Mouse (Mus musculus) stomach, postnatal 0 days (tissue): ENCODE results near the gene Fam78b. TPM values are rescaled to one million over a fixed set of nuclear protein-coding genes. Genes with fewer than 3 reads are reported as not detected.

Experiments used
- ATAC-seq: fragments of 200-750 bp; cut with Nextera tagmentation; 2 replicates; pipeline ENCODE4 v1.8.0; 2017; ENCODE audit not compliant: low FRiP score, low TSS enrichment
- DNase-seq: peaks from one replicate; pipeline ENCODE4 v3.0.0-alpha.2; 2016; ENCODE audit warnings: low spot score
- H3K27ac ChIP-seq: fragments of 300-500 bp; sonication (generic); replicated peaks from 2 replicates; pipeline ENCODE4 v1.5.1; 2014; ENCODE audit warnings: mild to moderate bottlenecking, control low read depth
- H3K27me3 ChIP-seq: fragments of 300-500 bp; sonication (generic); 2 replicates; pipeline ENCODE4 v1.6.1; 2014; ENCODE audit warnings: low read length; ENCODE audit not compliant: control insufficient read depth, insufficient read depth
- H3K36me3 ChIP-seq: fragments of 300-500 bp; sonication (generic); 2 replicates; pipeline ENCODE4 v1.6.1; 2014; ENCODE audit warnings: low read length, mixed read lengths; ENCODE audit not compliant: control insufficient read depth, insufficient read depth
- H3K4me1 ChIP-seq: fragments of 300-500 bp; sonication (generic); replicated peaks from 2 replicates; pipeline ENCODE4 v1.6.1; 2014; ENCODE audit warnings: antibody characterized with exemption; ENCODE audit not compliant: control insufficient read depth, insufficient read depth
- H3K4me2 ChIP-seq: fragments of 300-500 bp; sonication (generic); replicated peaks from 2 replicates; pipeline ENCODE4 v1.6.1; 2014; ENCODE audit warnings: low read depth, mild to moderate bottlenecking, control low read depth, moderate library complexity
- H3K4me3 ChIP-seq: fragments of 300-500 bp; sonication (generic); 2 replicates; pipeline ENCODE4 v1.5.1; 2014; ENCODE audit warnings: low read depth, low read length, control low read depth
- H3K9ac ChIP-seq: fragments of 300-500 bp; sonication (generic); 2 replicates; pipeline ENCODE4 v1.6.1; 2014; ENCODE audit warnings: mild to moderate bottlenecking, low read length, control low read depth, mixed read lengths
- H3K9me3 ChIP-seq: fragments of 300-500 bp; sonication (generic); 2 replicates; pipeline ENCODE4 v1.6.1; 2016; ENCODE audit warnings: low read length; ENCODE audit not compliant: control insufficient read depth
- CTCF ChIP-seq: IDR thresholded peaks from 2 replicates; pipeline ENCODE4 v1.5.1; 2016; ENCODE audit warnings: antibody characterized with exemption, low read depth, mild to moderate bottlenecking, moderate library complexity
- EP300 ChIP-seq: optimal IDR thresholded peaks from 2 replicates; pipeline ENCODE3; 2016; ENCODE audit warnings: antibody characterized with exemption
- WGBS: fragments of 180-500 bp; shearing (Covaris S2); extraction: QIAGEN DNeasy Blood & Tissue Kit; methylation state at CpG from one replicate; pipeline ENCODE4 v1.1.7; 2014; 5-methylcytosine and 5-hydroxymethylcytosine counted together
- polyA plus RNA-seq: library from polyadenylated mRNA; unstranded; fragments of >200 nt; fragmentation: Nextera tagmentation; extraction: Ambion mirVana; gene quantifications from 2 replicates; pipeline ENCODE4 v1.2.1, GENCODE M21; 2015

Fam78b gene
- 0.36 and 0.40 TPM in 2 replicates for polyA plus RNA-seq

DNA sequence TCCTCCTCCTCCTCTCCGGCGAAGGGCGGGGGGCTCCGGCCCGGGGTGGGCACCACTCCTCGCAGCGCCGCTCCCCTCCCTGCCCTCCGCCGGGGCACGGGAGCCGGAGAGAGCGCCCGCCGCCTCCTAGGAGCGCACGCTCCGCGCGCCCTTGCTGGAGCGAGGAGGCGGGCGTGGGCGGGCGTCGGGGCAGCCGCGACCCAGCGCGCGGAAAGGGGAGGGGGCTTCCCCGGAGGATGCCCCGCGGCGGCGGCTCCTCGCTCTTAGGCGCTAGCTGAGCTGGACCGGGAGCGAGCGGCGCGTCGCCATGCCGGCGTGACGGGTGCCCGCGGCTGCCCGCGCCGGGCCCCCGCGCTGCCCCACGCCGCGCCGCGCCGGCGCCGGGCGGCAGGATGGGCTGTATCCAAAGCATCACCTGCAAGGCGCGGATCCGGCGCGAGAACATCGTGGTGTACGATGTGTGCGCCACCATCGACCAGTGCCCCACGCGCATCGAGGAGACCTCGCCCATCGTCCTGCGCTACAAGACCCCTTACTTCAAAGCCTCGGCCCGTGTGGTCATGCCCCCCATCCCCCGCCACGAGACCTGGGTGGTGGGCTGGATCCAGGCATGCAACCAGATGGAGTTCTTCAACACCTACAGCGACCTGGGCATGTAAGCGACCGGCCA lies at the start of gene Fam78b:
Gene Fam78b (plus strand): TSS at position 244 of the 670 bp plus-strand sequence.
- Histone ChIP-seq H3K27ac (peak within 1 kb of the TSS; percentile 49; the same call in 1 of the 2 replicates), H3K4me2 (peak within 1 kb of the TSS; percentile 93), H3K27me3 (peaks cover 10% of the 10 kb centered on the region), H3K36me3 (no peaks in the 10 kb centered on the region), H3K4me3 (peak within 1 kb of the TSS; percentile 68), H3K4me1 (no peaks in the 10 kb centered on the region), H3K9ac (peak within 1 kb of the TSS; percentile 62), H3K9me3 (no peaks in the 10 kb centered on the region)
- peak; percentile 56 for ATAC-seq
- WGBS, result 1% methylated on average over 35 of the region's 85 CpGs
- DNase-seq, result peak; percentile 15
- TF ChIP-seq CTCF (no peak), EP300 (no peak)

DNA sequence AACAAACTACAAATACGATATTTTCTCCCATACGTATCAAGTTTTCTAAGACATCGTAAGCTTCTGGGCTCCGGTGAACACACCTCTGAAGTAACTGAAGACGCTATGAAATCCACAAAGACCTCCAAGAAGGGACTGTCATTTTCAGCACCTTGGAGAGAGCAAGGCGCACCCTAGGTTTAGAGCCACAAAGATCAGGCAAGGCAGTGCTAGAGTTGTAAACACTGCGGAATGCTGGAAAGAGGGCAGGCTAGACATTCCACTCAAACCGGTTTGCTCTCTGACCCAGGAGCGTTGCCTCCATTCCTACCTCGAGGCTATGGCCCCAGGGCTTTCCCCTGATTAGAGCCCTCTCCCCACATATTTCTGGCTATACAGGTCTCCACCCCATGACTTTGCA lies 36.7 kb upstream of the Fam78b start:
- H3K4me3 ChIP-seq, result no peak overlapping the region
- whole genome bisulfite sequencing, result 33% methylated on average over 10 of the region's 10 CpGs
- no peaks in the 10 kb centered on the region for H3K27me3 ChIP-seq
- no peak overlapping the region for H3K27ac ChIP-seq
- H3K9me3 ChIP-seq, result no peaks in the 10 kb centered on the region
- DNase-seq (peak; percentile 32), ATAC-seq (no peak)
- no peak overlapping the region for H3K4me2 ChIP-seq
- H3K36me3 ChIP-seq, result no peaks in the 10 kb centered on the region
- TF ChIP-seq CTCF (no peak), EP300 (no peak)
- no peak overlapping the region for H3K9ac ChIP-seq
- H3K4me1 ChIP-seq, result no peaks in the 10 kb centered on the region

DNA sequence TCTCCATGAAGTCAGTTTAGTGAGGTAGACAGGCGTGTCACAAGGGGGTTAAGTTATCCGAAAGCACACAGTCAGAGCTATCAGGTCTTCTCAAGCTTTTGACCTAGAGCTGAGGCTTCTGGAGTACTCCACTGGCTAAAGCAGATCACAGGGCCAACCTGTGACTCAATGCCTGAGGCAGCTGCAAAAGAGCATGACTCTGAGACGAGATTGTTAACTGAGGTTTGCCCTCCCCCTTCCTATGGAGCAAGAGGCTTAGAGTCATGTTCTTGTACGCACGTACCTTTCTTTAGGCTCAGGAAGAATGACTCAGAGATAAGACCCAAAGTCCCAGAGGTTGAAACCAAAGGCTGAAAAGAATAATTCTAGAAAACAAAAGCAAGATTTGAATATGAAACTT lies 32.9 kb upstream of the Fam78b start:
- H3K4me2 ChIP-seq, result no peak overlapping the region
- no peaks in the 10 kb centered on the region for H3K36me3 ChIP-seq
- WGBS, result 69% methylated on average over 5 of the region's 5 CpGs
- H3K4me3 ChIP-seq, result no peak overlapping the region
- no peaks in the 10 kb centered on the region for H3K4me1 ChIP-seq
- ATAC-seq (no peak), DNase-seq (no peak)
- H3K27ac ChIP-seq, result no peak overlapping the region
- no peak for TF ChIP-seq CTCF
- no peak for TF ChIP-seq EP300
- no peak overlapping the region for H3K9ac ChIP-seq
- H3K27me3 ChIP-seq, result no peaks in the 10 kb centered on the region
- H3K9me3 ChIP-seq, result no peaks in the 10 kb centered on the region

DNA sequence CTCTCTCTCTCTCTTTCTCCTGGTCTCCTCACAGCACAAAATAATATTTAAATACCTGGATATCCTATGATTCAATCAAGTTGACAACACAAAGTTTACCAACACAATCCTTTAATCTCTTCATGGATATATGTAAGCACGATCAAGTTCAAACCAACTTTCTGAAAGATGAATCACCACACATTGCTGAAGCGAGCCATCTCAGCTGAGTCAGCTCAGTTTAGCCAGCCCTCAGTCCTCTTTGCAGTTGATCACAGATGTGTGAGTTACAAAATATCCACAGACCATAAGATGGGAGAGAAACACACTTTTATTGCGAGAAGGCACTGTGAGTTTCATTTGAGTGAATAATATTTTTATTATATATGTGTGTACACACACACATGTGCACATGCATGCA lies 27.5 kb upstream of the Fam78b start:
- no peaks in the 10 kb centered on the region for H3K4me1 ChIP-seq
- H3K9me3 ChIP-seq, result no peaks in the 10 kb centered on the region
- no peaks in the 10 kb centered on the region for H3K27me3 ChIP-seq
- no peaks in the 10 kb centered on the region for H3K36me3 ChIP-seq
- H3K4me3 ChIP-seq, result no peak overlapping the region
- ATAC-seq (no peak), DNase-seq (no peak)
- H3K27ac ChIP-seq, result no peak overlapping the region
- WGBS, result 65% methylated on average over 3 of the region's 3 CpGs
- H3K9ac ChIP-seq, result no peak overlapping the region
- H3K4me2 ChIP-seq, result no peak overlapping the region
- TF ChIP-seq EP300, result no peak
- no peak for TF ChIP-seq CTCF

DNA sequence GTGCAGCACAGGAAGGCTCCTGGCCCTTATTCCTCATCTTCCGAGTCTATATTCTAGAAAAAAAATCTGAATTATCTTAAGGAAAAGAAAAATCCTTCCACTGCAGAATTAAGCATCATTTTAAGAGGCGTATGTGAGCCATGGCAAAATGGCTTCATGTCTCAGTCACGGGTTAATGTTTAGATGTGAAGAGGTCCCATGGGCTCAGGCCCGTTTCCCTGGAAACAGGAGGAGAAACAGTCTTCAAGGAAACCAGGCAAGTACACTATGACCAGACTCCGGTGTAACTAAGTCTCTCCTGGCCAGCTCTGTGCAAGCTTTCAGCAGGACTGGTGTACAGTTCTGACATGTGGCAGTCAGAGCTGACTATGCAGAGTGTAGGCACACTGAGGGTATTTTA lies 22.6 kb upstream of the Fam78b start:
- WGBS, result 80% methylated on average over 5 of the region's 5 CpGs
- ATAC-seq, result no peak
- H3K4me3 ChIP-seq, result no peak overlapping the region

DNA sequence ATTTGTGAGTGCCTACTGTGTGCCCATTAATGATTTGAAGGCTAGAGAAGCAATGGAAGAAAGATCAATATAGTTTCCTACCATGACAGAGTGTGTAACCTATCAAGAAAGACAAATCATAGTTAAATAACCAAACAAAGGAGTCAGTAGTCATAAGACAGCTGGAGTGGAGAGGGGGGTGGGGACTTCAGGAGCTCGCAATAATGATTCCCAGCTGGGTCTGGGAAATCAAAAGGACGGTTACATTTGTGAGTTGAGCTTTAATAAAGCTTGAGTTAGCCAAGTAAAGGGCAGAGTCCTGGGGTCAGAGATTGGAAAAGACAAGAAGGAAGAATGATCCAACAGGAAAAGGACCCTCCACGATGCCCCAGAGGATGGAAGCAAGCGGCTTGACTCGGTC lies 7.0 kb upstream of the Fam78b start:
- no peak overlapping the region for H3K9ac ChIP-seq
- no peak for DNase-seq
- no peaks in the 10 kb centered on the region for H3K27me3 ChIP-seq
- H3K4me3 ChIP-seq, result no peak overlapping the region
- no peaks in the 10 kb centered on the region for H3K4me1 ChIP-seq
- no peaks in the 10 kb centered on the region for H3K36me3 ChIP-seq
- ATAC-seq, result no peak
- 63% methylated on average over 5 of the region's 5 CpGs for WGBS
- H3K4me2 ChIP-seq, result no peak overlapping the region
- no peak for TF ChIP-seq CTCF
- TF ChIP-seq EP300, result no peak
- no peaks in the 10 kb centered on the region for H3K9me3 ChIP-seq
- H3K27ac ChIP-seq, result no peak overlapping the region

More for the DNA sequence above, 22.6 kb upstream of the Fam78b start:
- no peaks in the 10 kb centered on the region for H3K4me1 ChIP-seq
- H3K9ac ChIP-seq, result no peak overlapping the region
- H3K27me3 ChIP-seq, result no peaks in the 10 kb centered on the region
- DNase-seq, result no peak
- H3K27ac ChIP-seq, result no peak overlapping the region
- TF ChIP-seq CTCF (no peak), EP300 (no peak)
- H3K36me3 ChIP-seq, result no peaks in the 10 kb centered on the region
- no peak overlapping the region for H3K4me2 ChIP-seq
- no peaks in the 10 kb centered on the region for H3K9me3 ChIP-seq
